Mouse (Mus musculus) adrenal gland, postnatal 14 days (tissue): ENCODE measurements around the gene Zfp335. TPM values are rescaled to one million over a fixed set of nuclear protein-coding genes. Genes with fewer than 3 reads are reported as not detected.
A peak's percentile ranks its signal among the peaks of the same experiment; 100 is the strongest.

Experiments
- DNase-seq: peaks from one replicate; pipeline ENCODE4 v3.0.0; 2021; ENCODE audit warnings: mixed read lengths
- long read RNA-seq, 2 experiments: library from polyadenylated mRNA; stranded (forward); transcript quantifications; one replicate each; pipeline ENCODE4 v2.0.0; 2021
- total RNA-seq: library from RNA; stranded (reverse); gene quantifications from 2 replicates; pipeline ENCODE4 v1.2.3, GENCODE M21; 2021

Zfp335 gene
- 17.3 and 19.4 TPM in 2 replicates for total RNA-seq
- long read RNA-seq, experiment 1, full-length matches to known transcripts: 2 of 7 reads
- long read RNA-seq, experiment 1, partial matches to known transcripts: 3 of 7 reads
- long read RNA-seq, experiment 1, other reads (novel, unspliced or antisense): 2 of 7 reads
- long read RNA-seq, experiment 2, partial matches to known transcripts: 4 of 9 reads
- long read RNA-seq, experiment 2, other reads (novel, unspliced or antisense): 5 of 9 reads

- peak; percentile 97 for DNase-seq
These were observed at the start of gene Zfp335 for GRCm38 (mm10) chr2:164911086-164912048. Zfp335 (minus strand) TSS chr2:164911757.

- DNase-seq: peak; percentile 86
These were observed 49.3 kb upstream of the Zfp335 start, which contains the start of gene Slc12a5 for GRCm38 (mm10) chr2:164960716-164961441. Slc12a5 (plus strand) TSS chr2:164960802.

DNA sequence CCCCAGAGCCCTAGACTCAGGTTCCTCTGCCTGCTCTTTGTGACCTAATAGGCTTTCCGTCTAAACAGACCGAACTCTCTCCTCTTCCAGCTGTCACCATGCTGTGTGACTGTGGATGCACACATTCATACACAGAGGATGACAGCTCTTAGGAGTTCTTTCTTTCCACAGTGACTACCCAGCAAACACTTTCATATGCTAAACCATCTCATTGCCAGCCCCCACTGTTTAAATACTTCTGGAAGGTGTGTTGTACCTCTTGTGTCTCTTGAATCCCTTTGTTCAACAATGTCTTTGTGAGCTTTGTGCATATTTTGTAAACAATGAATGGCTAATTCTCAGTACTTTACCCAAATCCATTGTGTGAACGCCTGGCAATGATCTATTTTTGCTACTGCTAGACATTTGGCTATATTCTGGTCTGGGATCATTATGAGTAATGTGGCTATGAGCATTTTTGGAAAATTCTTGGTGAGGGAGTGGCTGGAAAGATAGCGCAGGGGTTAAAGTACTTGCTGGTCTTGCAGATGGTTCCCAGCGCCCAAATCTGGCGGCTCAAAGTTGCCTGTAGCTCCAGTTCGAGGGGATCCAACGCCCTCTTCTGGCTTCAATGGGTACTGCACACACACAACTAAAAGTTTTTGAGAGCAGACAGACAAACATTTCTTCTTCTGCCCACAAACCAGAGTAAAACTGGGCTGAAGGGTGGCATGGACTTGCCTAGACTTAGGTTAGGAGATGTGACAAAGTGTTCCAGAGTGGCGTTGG, 46.2 kb upstream of the Zfp335 start:
- no peak for DNase-seq

DNA sequence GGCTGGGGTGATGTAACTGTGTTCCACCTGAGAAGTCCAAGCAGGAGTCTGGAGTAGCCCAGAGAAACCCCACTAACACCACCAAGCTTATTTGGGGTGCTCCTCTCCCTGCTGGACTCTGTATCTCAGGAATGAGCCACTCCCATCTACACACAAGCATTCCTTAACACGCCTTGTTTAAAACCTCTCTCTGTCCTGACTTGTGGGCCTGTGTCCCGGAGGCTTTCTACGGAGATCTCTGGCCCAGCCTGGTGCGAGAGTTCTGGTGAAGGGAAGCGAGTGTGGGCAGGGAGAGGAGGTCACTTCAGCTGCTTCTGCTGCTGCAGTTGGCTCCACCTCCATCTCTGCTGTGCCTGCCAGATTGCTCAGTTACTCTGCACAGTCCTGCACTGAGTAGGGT, 44.6 kb upstream of the Zfp335 start:
- DNase-seq: no peak

DNA sequence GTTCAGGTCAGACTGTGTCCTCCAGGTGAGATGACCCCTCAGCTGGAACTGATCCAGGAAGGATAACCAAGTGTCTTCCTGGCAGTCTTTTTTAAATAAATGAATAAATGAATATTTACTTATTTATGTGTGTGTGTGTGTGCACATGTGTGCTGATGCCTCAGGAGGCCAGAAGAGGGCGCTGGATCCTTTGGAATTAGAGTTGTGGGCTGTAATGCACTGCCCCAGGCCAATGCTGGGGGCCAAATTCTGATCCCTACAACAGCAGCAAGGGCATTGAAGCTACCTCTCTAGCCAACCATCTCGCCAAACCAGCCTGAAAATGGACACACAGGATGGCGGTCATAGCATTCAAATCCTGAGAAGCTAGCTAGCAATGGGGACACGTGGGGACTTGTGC, 44.2 kb upstream of the Zfp335 start:
- DNase-seq: no peak

DNA sequence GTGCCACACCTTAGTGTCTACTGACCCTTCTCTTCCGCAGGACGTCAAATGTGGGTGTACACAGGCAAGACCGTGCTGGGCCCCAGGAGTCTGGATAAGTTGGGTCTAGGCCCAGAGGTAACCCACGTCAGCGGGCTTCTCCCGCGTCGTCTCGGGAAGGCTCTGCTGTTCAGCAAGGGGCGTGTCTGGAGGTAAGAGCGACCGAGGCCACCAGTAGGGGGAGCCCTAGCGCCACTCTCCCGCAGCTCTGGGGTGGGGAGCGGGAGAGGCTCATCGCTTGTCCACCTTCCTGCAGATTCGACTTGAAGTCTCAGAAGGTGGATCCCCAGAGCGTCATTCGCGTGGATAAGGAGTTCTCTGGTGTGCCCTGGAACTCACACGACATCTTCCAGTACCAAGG, 41.7 kb upstream of the Zfp335 start:
- DNase-seq: peak; percentile 93

GRCm38 (mm10) chr2:164952448-164952847, 40.9 kb upstream of the Zfp335 start:
- DNase-seq: no peak

DNA sequence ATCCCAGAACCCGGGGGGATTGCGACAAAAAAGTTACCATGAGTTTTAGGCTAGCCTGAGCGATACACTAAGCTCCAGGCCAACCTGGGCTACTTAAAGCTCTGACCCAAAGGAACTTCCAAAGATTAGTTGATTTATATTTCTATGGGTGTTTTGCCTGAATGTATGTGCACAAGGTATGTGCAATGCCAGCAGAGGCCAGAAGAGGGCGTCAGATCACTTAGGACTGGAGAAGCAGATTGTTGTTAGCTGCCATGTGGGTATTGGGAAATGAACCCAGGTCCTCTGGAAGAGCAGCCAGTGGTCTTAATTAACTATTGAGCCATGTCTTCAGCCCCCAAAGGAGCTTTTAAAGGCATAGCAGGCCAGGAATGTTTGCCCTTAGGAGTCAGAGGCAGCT, 40.2 kb upstream of the Zfp335 start:
- DNase-seq: no peak

GRCm38 (mm10) chr2:164950501-164950900, 38.9 kb upstream of the Zfp335 start:
- peak; percentile 52 for DNase-seq

DNA sequence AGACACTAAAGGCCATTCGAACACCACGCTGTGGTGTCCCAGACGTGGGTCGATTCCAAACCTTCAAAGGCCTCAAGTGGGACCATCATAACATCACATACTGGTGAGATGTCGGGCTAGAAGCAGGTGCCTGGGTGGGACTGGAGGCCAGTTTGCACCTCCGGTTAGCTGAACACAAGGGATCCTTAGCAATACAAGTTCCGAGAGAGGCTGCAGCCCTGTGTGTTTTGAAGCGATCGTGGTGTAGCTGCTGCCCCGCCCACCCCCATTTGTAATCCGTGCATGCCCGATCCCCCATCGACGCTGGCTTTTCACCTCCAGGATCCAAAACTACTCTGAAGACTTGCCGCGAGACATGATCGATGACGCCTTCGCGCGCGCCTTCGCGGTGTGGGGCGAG, 37.4 kb upstream of the Zfp335 start:
- DNase-seq: no peak

DNA sequence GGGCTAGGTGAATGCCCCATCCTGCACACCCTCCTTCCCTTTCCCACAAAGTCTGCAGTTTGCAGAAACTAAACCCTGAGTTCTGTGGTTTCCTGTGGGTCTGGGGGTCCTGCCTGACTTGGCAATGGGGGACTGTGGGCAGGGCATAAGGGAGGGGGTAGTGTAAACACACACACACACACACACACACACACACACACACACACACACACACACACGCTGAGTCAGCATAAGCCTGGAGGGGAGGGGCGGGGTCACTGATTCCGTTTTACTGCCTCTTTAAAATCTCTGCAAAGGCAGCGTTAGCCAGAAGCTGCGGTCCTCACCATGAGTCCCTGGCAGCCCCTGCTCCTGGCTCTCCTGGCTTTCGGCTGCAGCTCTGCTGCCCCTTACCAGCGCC, 36.4 kb upstream of the Zfp335 start:
- peak; percentile 31 for DNase-seq

DNA sequence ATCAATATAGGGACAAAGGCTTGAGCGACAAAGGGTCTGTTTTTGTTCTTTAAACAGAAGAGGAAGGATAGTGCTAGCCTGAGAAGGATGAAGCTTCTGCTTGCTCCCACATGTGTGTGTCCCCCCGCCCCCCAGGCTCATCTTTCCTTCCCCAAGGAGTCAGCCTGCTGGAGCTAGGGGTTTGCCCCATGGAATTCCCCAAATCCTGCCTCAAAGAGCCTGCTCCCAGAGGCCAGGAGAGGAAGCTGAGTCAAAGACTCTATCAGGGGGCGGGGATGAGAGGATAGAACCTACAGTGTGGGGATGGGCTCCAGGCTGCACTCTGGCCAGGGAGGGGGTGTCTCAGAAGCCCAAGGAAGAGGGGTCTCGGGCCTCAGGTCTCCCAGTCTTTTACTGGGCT, 35.9 kb upstream of the Zfp335 start:
- no peak for DNase-seq

DNA sequence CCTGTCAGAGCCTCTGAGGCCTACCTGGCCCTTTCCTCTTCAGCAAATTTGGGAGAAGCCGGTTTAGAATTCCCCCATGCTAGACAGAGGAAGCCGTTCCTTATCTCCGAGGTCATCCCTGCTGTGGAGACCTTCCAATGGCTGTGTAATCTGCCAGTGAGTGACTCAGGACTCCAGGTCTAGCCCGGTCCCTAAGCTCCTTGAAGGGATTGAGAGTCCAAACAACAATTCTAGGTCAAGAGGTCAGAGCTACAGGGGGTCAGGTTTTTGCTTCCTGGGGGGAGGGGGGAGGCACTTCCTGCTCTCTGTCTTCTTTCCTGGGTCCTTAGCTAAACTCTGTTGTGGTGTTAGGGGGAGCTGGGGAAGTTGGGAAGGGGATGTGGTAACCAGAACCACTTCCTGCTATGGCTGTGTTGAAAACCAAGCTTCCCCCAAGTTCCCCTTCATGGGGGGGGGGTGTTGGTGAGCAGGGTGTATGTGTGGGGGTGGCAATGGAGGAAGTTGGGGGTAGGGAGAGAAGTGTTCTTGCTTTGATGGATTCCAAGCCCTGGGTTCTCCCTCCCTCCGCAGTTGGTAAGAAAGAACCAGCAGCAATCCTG, 31.2 kb upstream of the Zfp335 start:
- DNase-seq: peak; percentile 56

- DNase-seq: no peak
These were observed 28.7 kb upstream of the Zfp335 start, which contains the start of gene Mmp9 for GRCm38 (mm10) chr2:164940140-164940830. Mmp9 (plus strand) TSS chr2:164940780.

- DNase-seq: no peak
These were observed 27.5 kb upstream of the Zfp335 start for GRCm38 (mm10) chr2:164939106-164939505.

DNA sequence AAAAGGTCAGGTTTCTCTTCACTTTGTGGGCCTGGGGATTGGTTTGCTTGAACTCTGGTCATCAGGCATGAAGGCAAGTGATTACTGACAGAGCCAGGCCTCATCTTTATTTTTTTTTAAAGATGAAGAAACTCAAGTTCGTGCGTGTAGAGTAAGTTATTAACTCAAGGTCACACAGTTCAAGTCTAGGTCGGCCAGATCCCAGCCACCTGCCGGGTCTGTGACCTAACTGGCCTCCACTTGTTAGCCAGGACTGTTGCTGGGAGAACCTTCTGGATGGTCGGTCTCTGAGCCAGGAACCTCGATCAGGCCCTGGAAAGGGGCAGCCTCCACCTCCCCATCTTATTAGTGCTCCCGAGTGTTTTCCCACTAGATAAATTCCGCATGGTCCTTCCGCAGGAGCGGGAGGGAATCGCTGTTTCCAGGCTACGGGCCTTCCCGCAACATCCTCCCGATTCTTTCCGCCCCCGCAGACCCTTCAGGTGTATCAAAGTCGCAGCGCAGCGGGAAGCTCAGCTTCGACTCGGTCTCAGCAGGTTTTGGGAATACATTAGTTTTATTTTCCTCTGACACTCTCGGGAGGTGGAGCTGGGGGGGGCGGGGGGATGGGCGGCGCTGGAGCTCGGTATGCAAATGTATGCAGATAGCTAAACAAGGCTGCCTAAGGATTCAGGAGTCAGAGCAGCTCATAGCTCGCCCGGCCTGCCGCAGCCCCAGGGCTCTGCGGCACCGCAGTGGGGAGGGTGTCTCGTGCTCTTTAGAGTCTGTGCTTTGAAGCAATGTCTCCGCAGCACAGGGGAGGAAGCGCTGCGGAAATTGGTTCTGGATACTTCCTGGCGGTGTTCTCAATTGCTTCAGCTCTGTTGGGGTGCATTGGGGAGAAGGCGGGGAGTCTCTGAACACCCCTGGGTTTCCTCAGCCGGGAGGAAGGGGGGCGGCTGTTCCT, 26.9 kb upstream of the Zfp335 start:
- peak; percentile 49 for DNase-seq

DNA sequence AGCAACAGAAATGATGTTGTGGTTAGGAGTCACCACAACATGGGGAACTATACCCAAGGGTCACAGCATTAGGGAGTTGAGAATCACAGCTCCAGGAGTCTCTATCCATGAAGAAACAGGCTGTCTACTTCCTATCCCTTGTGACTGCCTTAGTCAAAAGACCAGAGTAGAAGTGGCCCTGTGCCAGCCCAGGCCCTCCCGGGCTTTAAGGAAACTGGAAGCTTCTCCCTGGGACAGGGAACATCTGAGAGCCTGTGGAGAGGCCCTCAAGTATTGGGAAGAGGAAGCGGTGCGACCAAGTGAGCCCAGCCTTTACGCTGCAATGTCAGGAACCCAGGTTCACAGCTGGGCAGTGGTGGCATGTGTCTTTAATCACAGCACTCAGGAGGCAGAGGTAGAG, 24.4 kb upstream of the Zfp335 start:
- DNase-seq: no peak

- no peak for DNase-seq
These were observed 22.0 kb upstream of the Zfp335 start for GRCm38 (mm10) chr2:164933534-164933933.

- DNase-seq: peak; percentile 50
These were observed 19.4 kb upstream of the Zfp335 start for GRCm38 (mm10) chr2:164930706-164931581.
